Mouse (Mus musculus): Measurements from ENCODE around the gene Slc44a3. TPM values are rescaled to one million over a fixed set of nuclear protein-coding genes. Genes with fewer than 3 reads are reported as not detected.

Gene Slc44a3
- polyA plus RNA-seq, 1 experiment from 2014 or later, result 15.2 TPM

- Histone ChIP-seq H3K9ac (replicated peaks) (no peak overlapping the region), H3K4me1 (ENCODE audit: insufficient read depth) (peaks cover 15% of the 10 kb centered on the region), H3K27me3 (ENCODE audit: insufficient read depth, low read length) (no peaks in the 10 kb centered on the region), H3K27ac (ENCODE audit: low read depth) (no peak overlapping the region), H3K4me3 (ENCODE audit: low read depth, low read length) (no peak overlapping the region), H3K36me3 (replicated peaks; ENCODE audit: insufficient read depth, low read length) (peaks cover 40% of the 10 kb centered on the region), H3K4me2 (ENCODE audit: low read depth, low read length) (no peak overlapping the region), H3K9me3 (ENCODE audit: low read length) (no peaks in the 10 kb centered on the region)
- 80% methylated on average over 10 of the region's 10 CpGs for WGBS (ENCODE audit: insufficient replicate concordance)
- no peak for TF ChIP-seq EP300 (IDR thresholded peaks at IDR 0.05; ENCODE audit: low read depth)
- no peak for TF ChIP-seq CTCF (IDR thresholded peaks at IDR 0.05; ENCODE audit: low read depth)
- ATAC-seq (no peak), DNase-seq (no peak)
Measured at GRCm38 (mm10) chr3:121451404-121451803, 80.8 kb downstream of the Slc44a3 start.

GRCm38 (mm10) chr3:121449527-121449926, 82.7 kb downstream of the Slc44a3 start:
- 0 out of 2 replicates have a peak overlapping the region, but pooled peaks have one; percentile 12 for H3K27ac ChIP-seq (ENCODE audit: low read depth)

GRCm38 (mm10) chr3:121448606-121449005, 83.6 kb downstream of the Slc44a3 start:
- Histone ChIP-seq H3K27ac (ENCODE audit: low read depth) (peak overlapping the region; percentile 66), H3K4me3 (ENCODE audit: low read depth, low read length) (no peak overlapping the region)
- 84% methylated on average over 8 of the region's 8 CpGs for WGBS (ENCODE audit: insufficient replicate concordance)

More at GRCm38 (mm10) chr3:121449527-121449926, 82.7 kb downstream of the Slc44a3 start:
- peaks cover 18% of the 10 kb centered on the region for H3K4me1 ChIP-seq (ENCODE audit: insufficient read depth)
- TF ChIP-seq EP300 (IDR thresholded peaks at IDR 0.05; ENCODE audit: low read depth) (peak; percentile 83), CTCF (IDR thresholded peaks at IDR 0.05; ENCODE audit: low read depth) (no peak)
- H3K36me3 ChIP-seq (replicated peaks; ENCODE audit: insufficient read depth, low read length), result peaks cover 22% of the 10 kb centered on the region
- peak; percentile 76 for ATAC-seq
- no peak overlapping the region for H3K4me2 ChIP-seq (ENCODE audit: low read depth, low read length)
- H3K9ac ChIP-seq (replicated peaks), result no peak overlapping the region
- 68% methylated on average over 8 of the region's 8 CpGs for WGBS (ENCODE audit: insufficient replicate concordance)
- no peak overlapping the region for H3K4me3 ChIP-seq (ENCODE audit: low read depth, low read length)
- H3K9me3 ChIP-seq (ENCODE audit: low read length), result no peaks in the 10 kb centered on the region
- no peaks in the 10 kb centered on the region for H3K27me3 ChIP-seq (ENCODE audit: insufficient read depth, low read length)
- peak; percentile 44 for DNase-seq

GRCm38 (mm10) chr3:121448029-121448468, 84.2 kb downstream of the Slc44a3 start:
- Histone ChIP-seq H3K4me2 (ENCODE audit: low read depth, low read length) (0 out of 2 replicates have a peak overlapping the region, but pooled peaks have one; percentile 9), H3K9me3 (ENCODE audit: low read length) (no peaks in the 10 kb centered on the region), H3K4me3 (ENCODE audit: low read depth, low read length) (no peak overlapping the region), H3K27ac (ENCODE audit: low read depth) (peak overlapping the region; percentile 66), H3K4me1 (ENCODE audit: insufficient read depth) (peaks cover 22% of the 10 kb centered on the region), H3K27me3 (ENCODE audit: insufficient read depth, low read length) (no peaks in the 10 kb centered on the region), H3K9ac (replicated peaks) (no peak overlapping the region), H3K36me3 (replicated peaks; ENCODE audit: insufficient read depth, low read length) (peaks cover 19% of the 10 kb centered on the region)
- ATAC-seq, result no peak
- DNase-seq, result no peak
- TF ChIP-seq EP300 (IDR thresholded peaks at IDR 0.05; ENCODE audit: low read depth), result no peak
- 62% methylated on average over 11 of the region's 11 CpGs for WGBS (ENCODE audit: insufficient replicate concordance)

More at GRCm38 (mm10) chr3:121448606-121449005, 83.6 kb downstream of the Slc44a3 start:
- Histone ChIP-seq H3K4me1 (ENCODE audit: insufficient read depth) (peaks cover 20% of the 10 kb centered on the region), H3K36me3 (replicated peaks; ENCODE audit: insufficient read depth, low read length) (peaks cover 19% of the 10 kb centered on the region), H3K27me3 (ENCODE audit: insufficient read depth, low read length) (no peaks in the 10 kb centered on the region), H3K9me3 (ENCODE audit: low read length) (no peaks in the 10 kb centered on the region), H3K9ac (replicated peaks) (no peak overlapping the region), H3K4me2 (ENCODE audit: low read depth, low read length) (no peak overlapping the region)
- ATAC-seq, result no peak
- TF ChIP-seq CTCF (IDR thresholded peaks at IDR 0.05; ENCODE audit: low read depth) (no peak), EP300 (IDR thresholded peaks at IDR 0.05; ENCODE audit: low read depth) (no peak)
- no peak for DNase-seq

GRCm38 (mm10) chr3:121446454-121446853, 85.8 kb downstream of the Slc44a3 start:
- peaks cover 22% of the 10 kb centered on the region for H3K4me1 ChIP-seq (ENCODE audit: insufficient read depth)
- no peak overlapping the region; the same call in 1 of the 2 replicates for H3K9ac ChIP-seq (replicated peaks)
- 0 out of 2 replicates have a peak overlapping the region, but pooled peaks have one; percentile 22 for H3K4me2 ChIP-seq (ENCODE audit: low read depth, low read length)
- H3K36me3 ChIP-seq (replicated peaks; ENCODE audit: insufficient read depth, low read length), result peaks cover 11% of the 10 kb centered on the region; the same call in 1 of the 2 replicates
- TF ChIP-seq CTCF (IDR thresholded peaks at IDR 0.05; ENCODE audit: low read depth) (no peak), EP300 (IDR thresholded peaks at IDR 0.05; ENCODE audit: low read depth) (no peak)
- H3K9me3 ChIP-seq (ENCODE audit: low read length), result no peaks in the 10 kb centered on the region
- H3K27ac ChIP-seq (ENCODE audit: low read depth), result no peak overlapping the region; the same call in 1 of the 2 replicates
- WGBS (ENCODE audit: insufficient replicate concordance), result 40% methylated on average over 8 of the region's 8 CpGs
- H3K4me3 ChIP-seq (ENCODE audit: low read depth, low read length), result no peak overlapping the region
- H3K27me3 ChIP-seq (ENCODE audit: insufficient read depth, low read length), result no peaks in the 10 kb centered on the region
- ATAC-seq (no peak), DNase-seq (no peak)

GRCm38 (mm10) chr3:121444414-121444813, 87.8 kb downstream of the Slc44a3 start:
- WGBS (ENCODE audit: insufficient replicate concordance), result 82% methylated on average over 6 of the region's 6 CpGs
- ATAC-seq (no peak), DNase-seq (no peak)
- TF ChIP-seq CTCF (IDR thresholded peaks at IDR 0.05; ENCODE audit: low read depth), result no peak
- TF ChIP-seq EP300 (IDR thresholded peaks at IDR 0.05; ENCODE audit: low read depth), result no peak
- Histone ChIP-seq H3K4me3 (ENCODE audit: low read depth, low read length) (no peak overlapping the region), H3K4me1 (ENCODE audit: insufficient read depth) (peaks cover 28% of the 10 kb centered on the region), H3K4me2 (ENCODE audit: low read depth, low read length) (no peak overlapping the region), H3K9me3 (ENCODE audit: low read length) (no peaks in the 10 kb centered on the region), H3K36me3 (replicated peaks; ENCODE audit: insufficient read depth, low read length) (0 out of 2 replicates have a peak, but pooled peaks cover 2% of the 10 kb centered on the region), H3K27me3 (ENCODE audit: insufficient read depth, low read length) (no peaks in the 10 kb centered on the region), H3K27ac (ENCODE audit: low read depth) (no peak overlapping the region), H3K9ac (replicated peaks) (no peak overlapping the region)

Data from liver, postnatal 0 days (tissue).